Mouse (Mus musculus): ENCODE results near the gene Paqr7. TPM values are rescaled to one million over a fixed set of nuclear protein-coding genes. Genes with fewer than 3 reads are reported as not detected.

The Paqr7 gene
- polyA plus RNA-seq, 1 experiment from 2014 or later, result 70.3 TPM

- TF ChIP-seq CTCF (IDR thresholded peaks at IDR 0.05; ENCODE audit: low read depth), result no peak
- no peak for ATAC-seq
- no peaks in the 10 kb centered on the region for H3K9me3 ChIP-seq (ENCODE audit: control insufficient read depth)
These were observed 15.2 kb downstream of the Paqr7 start for GRCm38 (mm10) chr4:134511730-134512129.

DNA sequence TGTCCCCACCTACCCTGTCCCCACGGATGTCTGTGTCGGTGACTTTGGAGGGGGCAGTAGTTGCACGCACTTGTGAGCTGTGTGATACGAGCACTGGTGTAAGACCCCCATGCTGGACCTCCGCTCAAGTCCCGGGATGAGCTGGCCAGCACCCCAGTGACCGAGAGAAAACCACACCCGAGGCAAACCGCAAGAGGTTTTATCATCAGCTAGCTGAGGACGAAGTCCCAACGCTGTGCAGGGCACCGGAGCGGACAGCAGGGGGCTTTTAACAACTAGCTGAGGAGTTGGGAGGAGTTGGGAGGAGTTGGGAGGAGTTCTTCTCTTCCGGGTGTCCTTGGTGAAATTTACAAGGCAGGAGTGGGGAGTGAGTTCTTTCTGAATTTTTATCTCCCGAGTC, 16.3 kb downstream of the Paqr7 start:
- TF ChIP-seq CTCF (IDR thresholded peaks at IDR 0.05; ENCODE audit: low read depth), result peak; percentile 76
- H3K4me1 ChIP-seq (replicated peaks; ENCODE audit: control insufficient read depth, insufficient read depth, low read length), result 0 out of 2 replicates have a peak, but pooled peaks cover 4% of the 10 kb centered on the region
- no peak overlapping the region for H3K9ac ChIP-seq (ENCODE audit: low read depth, low read length)
- peaks cover 7% of the 10 kb centered on the region; the same call in 1 of the 2 replicates for H3K36me3 ChIP-seq (ENCODE audit: control insufficient read depth, insufficient read depth)
- H3K9me3 ChIP-seq (ENCODE audit: control insufficient read depth), result no peaks in the 10 kb centered on the region
- no peak overlapping the region for H3K4me3 ChIP-seq (ENCODE audit: low read depth, low read length)
- peak; percentile 28; the same call in 1 of the 2 replicates for ATAC-seq
- H3K4me2 ChIP-seq (replicated peaks; ENCODE audit: low read depth), result peak overlapping the region; percentile 58
- no peak overlapping the region for H3K27ac ChIP-seq (ENCODE audit: low read depth, low read length)
- 11% methylated on average over 15 of the region's 15 CpGs for WGBS
- no peaks in the 10 kb centered on the region for H3K27me3 ChIP-seq (replicated peaks; ENCODE audit: control insufficient read depth, insufficient read depth, low read length)

More at GRCm38 (mm10) chr4:134511730-134512129, 15.2 kb downstream of the Paqr7 start:
- 0 out of 2 replicates have a peak, but pooled peaks cover 4% of the 10 kb centered on the region for H3K4me1 ChIP-seq (replicated peaks; ENCODE audit: control insufficient read depth, insufficient read depth, low read length)
- H3K36me3 ChIP-seq (ENCODE audit: control insufficient read depth, insufficient read depth), result peaks cover 18% of the 10 kb centered on the region
- 43% methylated on average over 6 of the region's 6 CpGs for WGBS
- H3K27me3 ChIP-seq (replicated peaks; ENCODE audit: control insufficient read depth, insufficient read depth, low read length), result no peaks in the 10 kb centered on the region
- no peak overlapping the region for H3K9ac ChIP-seq (ENCODE audit: low read depth, low read length)
- H3K4me3 ChIP-seq (ENCODE audit: low read depth, low read length), result peak overlapping the region; percentile 43; the same call in 1 of the 2 replicates
- H3K27ac ChIP-seq (ENCODE audit: low read depth, low read length), result no peak overlapping the region
- peak overlapping the region; percentile 81 for H3K4me2 ChIP-seq (replicated peaks; ENCODE audit: low read depth)

GRCm38 (mm10) chr4:134514309-134514930, 17.9 kb downstream of the Paqr7 start:
- Histone ChIP-seq H3K4me3 (ENCODE audit: low read depth, low read length) (no peak overlapping the region), H3K4me2 (replicated peaks; ENCODE audit: low read depth) (no peak overlapping the region), H3K9ac (ENCODE audit: low read depth, low read length) (no peak overlapping the region), H3K9me3 (ENCODE audit: control insufficient read depth) (no peaks in the 10 kb centered on the region), H3K36me3 (ENCODE audit: control insufficient read depth, insufficient read depth) (no peaks in the 10 kb centered on the region), H3K4me1 (replicated peaks; ENCODE audit: control insufficient read depth, insufficient read depth, low read length) (0 out of 2 replicates have a peak, but pooled peaks cover 4% of the 10 kb centered on the region), H3K27me3 (replicated peaks; ENCODE audit: control insufficient read depth, insufficient read depth, low read length) (no peaks in the 10 kb centered on the region), H3K27ac (ENCODE audit: low read depth, low read length) (no peak overlapping the region)
- no peak for ATAC-seq
- no peak for TF ChIP-seq CTCF (IDR thresholded peaks at IDR 0.05; ENCODE audit: low read depth)
- WGBS, result 64% methylated on average over 11 of the region's 11 CpGs

DNA sequence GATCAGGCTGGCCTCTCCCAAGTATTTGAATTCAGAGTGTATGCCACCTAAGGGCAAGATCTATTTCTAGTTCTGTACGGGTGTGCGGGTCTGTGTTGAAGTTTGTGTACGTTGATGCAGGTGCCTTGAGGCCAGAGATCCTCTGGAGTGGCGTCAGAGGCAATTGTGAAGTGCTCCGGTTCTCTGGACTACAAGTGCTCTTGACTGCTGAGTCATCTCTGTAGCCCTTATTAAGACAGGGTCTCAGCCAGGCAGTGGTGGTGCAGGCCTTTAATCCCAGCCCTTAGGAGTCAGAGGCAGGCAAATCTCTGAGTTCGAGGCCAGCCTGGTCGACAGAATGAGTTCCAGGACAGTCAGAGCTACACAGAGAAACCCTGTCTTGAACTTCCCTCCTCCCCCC, 19.1 kb downstream of the Paqr7 start:
- 59% methylated on average over 7 of the region's 7 CpGs for WGBS
- Histone ChIP-seq H3K4me1 (replicated peaks; ENCODE audit: control insufficient read depth, insufficient read depth, low read length) (0 out of 2 replicates have a peak, but pooled peaks cover 4% of the 10 kb centered on the region), H3K9me3 (ENCODE audit: control insufficient read depth) (no peaks in the 10 kb centered on the region), H3K9ac (ENCODE audit: low read depth, low read length) (no peak overlapping the region), H3K36me3 (ENCODE audit: control insufficient read depth, insufficient read depth) (no peaks in the 10 kb centered on the region), H3K4me2 (replicated peaks; ENCODE audit: low read depth) (no peak overlapping the region), H3K27ac (ENCODE audit: low read depth, low read length) (no peak overlapping the region), H3K27me3 (replicated peaks; ENCODE audit: control insufficient read depth, insufficient read depth, low read length) (no peaks in the 10 kb centered on the region), H3K4me3 (ENCODE audit: low read depth, low read length) (no peak overlapping the region)
- TF ChIP-seq CTCF (IDR thresholded peaks at IDR 0.05; ENCODE audit: low read depth), result no peak
- ATAC-seq, result no peak

- Histone ChIP-seq H3K9ac (ENCODE audit: low read depth, low read length) (no peak overlapping the region), H3K4me2 (replicated peaks; ENCODE audit: low read depth) (no peak overlapping the region), H3K4me3 (ENCODE audit: low read depth, low read length) (no peak overlapping the region), H3K9me3 (ENCODE audit: control insufficient read depth) (no peaks in the 10 kb centered on the region), H3K27ac (ENCODE audit: low read depth, low read length) (no peak overlapping the region), H3K4me1 (replicated peaks; ENCODE audit: control insufficient read depth, insufficient read depth, low read length) (0 out of 2 replicates have a peak, but pooled peaks cover 4% of the 10 kb centered on the region), H3K36me3 (ENCODE audit: control insufficient read depth, insufficient read depth) (peaks cover 5% of the 10 kb centered on the region; the same call in 1 of the 2 replicates), H3K27me3 (replicated peaks; ENCODE audit: control insufficient read depth, insufficient read depth, low read length) (no peaks in the 10 kb centered on the region)
- no peak for TF ChIP-seq CTCF (IDR thresholded peaks at IDR 0.05; ENCODE audit: low read depth)
- ATAC-seq, result no peak
- 59% methylated on average over 8 of the region's 8 CpGs for WGBS
These were observed 20.5 kb downstream of the Paqr7 start for GRCm38 (mm10) chr4:134516981-134517380.

- no peak for TF ChIP-seq CTCF (IDR thresholded peaks at IDR 0.05; ENCODE audit: low read depth)
- Histone ChIP-seq H3K4me2 (replicated peaks; ENCODE audit: low read depth) (no peak overlapping the region), H3K36me3 (ENCODE audit: control insufficient read depth, insufficient read depth) (peaks cover 5% of the 10 kb centered on the region; the same call in 1 of the 2 replicates), H3K4me1 (replicated peaks; ENCODE audit: control insufficient read depth, insufficient read depth, low read length) (0 out of 2 replicates have a peak, but pooled peaks cover under 1% of the 10 kb centered on the region), H3K9me3 (ENCODE audit: control insufficient read depth) (no peaks in the 10 kb centered on the region), H3K27me3 (replicated peaks; ENCODE audit: control insufficient read depth, insufficient read depth, low read length) (no peaks in the 10 kb centered on the region), H3K4me3 (ENCODE audit: low read depth, low read length) (no peak overlapping the region), H3K9ac (ENCODE audit: low read depth, low read length) (no peak overlapping the region), H3K27ac (ENCODE audit: low read depth, low read length) (no peak overlapping the region)
- 76% methylated on average over 10 of the region's 10 CpGs for WGBS
- ATAC-seq, result no peak
These were observed 21.2 kb downstream of the Paqr7 start for GRCm38 (mm10) chr4:134517719-134518118.

All from intestine, postnatal 0 days (tissue).